Mouse (Mus musculus): ENCODE data around the gene Trim7. TPM values are rescaled to one million over a fixed set of nuclear protein-coding genes. Genes with fewer than 3 reads are reported as not detected.
"Not testable (repeated sequence)": the region's sequence is repeated elsewhere in the genome, so short reads cannot be mapped to it uniquely, and the experiment has no call there.

The Trim7 gene
- polyA plus RNA-seq, 1 experiment: 13.5 TPM

DNA sequence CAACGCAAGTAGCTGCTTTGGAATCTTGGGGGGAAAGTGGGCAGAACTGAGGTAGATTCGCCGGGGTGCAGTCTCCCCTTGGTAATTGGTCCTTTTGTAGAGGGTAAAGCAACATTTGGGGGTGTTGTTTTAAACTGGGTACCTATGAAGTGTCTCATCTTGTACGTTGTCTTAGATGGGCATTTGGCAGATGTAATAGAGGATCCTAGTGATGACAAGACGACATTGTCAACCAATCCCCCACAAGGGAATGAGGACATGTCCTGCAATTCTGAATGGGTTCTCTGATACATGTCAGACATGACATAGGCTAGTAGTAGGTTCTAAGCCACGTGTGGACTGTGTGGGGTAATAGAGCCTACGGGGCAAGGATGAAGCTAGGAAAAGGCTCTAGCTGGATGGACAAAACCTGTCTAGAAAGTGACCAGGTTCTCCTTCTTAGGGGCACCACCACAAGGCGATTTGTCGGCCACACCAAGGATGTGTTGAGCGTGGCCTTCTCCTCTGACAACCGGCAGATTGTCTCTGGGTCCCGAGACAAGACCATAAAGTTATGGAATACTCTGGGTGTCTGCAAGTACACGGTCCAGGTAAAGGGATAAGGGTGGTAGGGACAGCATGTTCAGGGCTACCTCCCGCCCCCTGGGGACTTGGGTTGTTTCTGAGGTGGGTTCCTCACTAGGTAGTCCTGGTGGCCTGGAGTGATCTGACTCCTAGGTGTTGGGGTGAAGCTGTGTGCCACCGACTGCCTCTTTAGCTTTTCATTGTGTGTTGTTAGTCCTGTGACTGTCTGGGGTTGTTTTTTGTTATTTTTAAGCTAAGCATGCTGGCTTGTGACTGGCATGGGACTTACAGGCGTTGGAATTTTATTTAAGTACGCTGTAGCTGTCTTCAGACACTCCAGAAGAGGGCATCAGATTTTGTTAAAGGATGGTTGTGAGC is 23.8 kb upstream of the Trim7 start:
- no peak for DNase-seq (ENCODE audit: low read depth)

DNA sequence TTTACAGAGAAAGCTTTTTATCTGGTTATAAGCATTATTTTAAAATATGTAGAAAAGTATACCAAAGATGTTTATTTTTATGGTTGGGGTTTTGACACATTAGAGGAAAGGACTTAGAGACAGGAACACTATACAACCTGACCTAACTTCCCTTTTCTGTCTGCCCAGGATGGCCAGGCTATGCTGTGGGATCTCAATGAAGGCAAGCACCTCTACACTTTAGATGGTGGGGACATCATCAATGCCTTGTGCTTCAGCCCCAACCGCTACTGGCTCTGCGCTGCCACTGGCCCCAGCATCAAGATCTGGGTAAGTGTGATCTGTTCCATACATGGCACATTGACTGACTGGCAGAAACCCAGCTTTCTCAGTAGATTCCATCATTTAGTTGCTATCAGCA is 22.0 kb upstream of the Trim7 start:
- DNase-seq (ENCODE audit: low read depth): no peak

DNA sequence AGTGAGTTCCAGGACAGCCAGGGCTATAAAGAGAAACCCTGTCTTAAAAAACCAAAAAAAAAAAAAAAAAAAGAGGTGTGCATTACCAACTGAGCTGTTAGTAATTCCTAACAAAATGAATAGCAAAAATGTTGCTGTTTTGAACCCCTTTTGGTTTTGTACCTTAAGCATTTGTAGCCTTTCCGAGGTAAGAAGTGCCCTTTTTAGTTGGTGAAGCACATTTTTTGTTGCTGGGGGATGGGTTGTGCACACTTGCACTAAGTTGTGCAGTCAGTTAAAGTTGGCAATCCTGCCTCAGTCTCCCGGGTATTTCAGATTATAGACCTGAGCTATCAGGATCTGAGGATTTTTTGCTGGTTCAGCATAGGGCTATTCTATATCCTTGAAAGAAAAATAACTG is 21.0 kb upstream of the Trim7 start:
- DNase-seq (ENCODE audit: low read depth): no peak

GRCm38 (mm10) chr11:48806856-48807562 is 18.9 kb upstream of the Trim7 start:
- no peak for DNase-seq (ENCODE audit: low read depth)

DNA sequence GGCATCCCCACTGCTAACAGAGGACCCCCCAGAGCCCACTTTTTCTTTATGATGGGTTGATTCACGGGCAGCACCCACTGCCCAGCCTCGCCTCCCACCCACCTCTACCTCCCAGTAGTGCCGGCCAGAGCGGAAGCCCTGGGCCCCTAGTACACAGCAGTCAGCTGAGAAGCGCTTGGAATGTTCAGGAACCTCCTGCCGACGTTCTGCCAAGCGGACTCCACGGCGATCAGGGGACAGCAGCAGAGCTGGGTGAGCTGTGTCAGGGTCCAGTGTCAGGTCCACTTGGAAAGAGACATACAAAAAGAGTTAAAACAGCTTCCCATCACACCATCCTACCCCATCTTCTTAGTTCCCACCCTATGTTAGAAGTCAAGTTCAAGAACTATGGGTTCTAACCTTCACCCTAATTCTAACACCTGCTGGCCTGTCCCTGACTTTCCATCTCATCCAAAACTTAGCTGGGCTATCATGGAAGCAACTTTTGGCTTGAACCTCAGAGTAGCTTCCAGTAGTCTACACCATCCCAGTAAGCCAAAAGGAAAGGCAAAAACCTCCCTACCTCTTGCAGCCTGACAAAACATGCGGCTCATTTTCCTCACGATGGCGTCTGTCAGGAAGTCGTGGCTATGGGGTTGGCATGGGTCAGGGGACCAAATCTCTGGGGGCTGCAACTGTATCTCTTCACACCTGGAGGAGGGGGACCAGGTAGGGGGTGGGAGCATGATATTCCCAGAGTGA is 18.2 kb upstream of the Trim7 start:
- no peak for DNase-seq (ENCODE audit: low read depth)

DNA sequence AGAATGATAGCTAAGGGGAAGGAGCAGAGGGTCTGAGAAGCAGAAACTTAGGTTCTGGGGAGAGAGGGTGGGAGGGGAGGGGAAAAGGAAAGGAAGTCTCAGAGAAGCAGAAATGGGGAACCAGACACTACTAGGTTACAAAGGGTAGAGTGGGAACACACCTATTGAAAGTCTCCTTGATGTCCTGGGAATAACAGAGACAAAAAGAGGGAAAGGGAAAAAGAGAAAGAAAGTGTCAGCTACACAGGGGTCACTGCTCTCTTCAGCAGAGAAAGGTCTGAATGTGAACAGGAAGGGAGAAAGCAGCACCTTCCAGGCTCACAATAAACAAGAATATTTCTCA is 17.7 kb upstream of the Trim7 start:
- DNase-seq (ENCODE audit: low read depth): no peak

DNA sequence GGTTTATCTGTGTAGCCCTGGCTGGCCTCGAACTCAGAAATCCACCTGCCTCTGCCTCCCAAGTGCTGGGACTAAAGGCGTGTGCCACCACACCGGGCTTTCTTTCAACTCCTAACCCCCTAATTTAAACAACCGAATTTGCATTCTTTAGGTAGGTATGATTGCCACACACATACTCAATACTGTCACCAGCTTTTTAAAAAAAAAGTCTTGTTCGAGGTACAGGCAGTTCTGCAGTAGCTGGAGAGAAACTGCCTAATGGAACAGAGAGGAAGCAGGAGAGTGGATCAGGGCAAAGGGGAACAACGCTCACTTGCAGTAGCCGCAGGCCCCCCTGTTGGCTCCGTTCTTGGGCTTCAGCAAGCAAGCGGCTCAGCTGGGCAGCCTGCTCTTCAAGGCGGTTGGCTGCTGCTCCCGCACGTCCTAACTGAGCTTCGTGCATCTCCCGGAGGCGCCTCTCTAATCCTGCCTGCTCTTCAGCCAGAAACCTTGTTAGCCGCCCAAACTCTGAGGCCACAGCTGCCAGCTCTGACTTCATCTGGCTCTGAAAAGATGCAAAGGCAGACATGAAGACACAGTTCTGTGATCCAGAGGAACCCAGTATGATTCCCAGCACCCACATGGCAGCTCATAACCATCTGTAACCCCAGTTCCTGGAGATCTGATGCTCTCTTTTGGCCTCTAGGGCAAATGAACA is 17.1 kb upstream of the Trim7 start:
- DNase-seq (ENCODE audit: low read depth): no peak

GRCm38 (mm10) chr11:48809434-48809830 is 16.5 kb upstream of the Trim7 start:
- DNase-seq (ENCODE audit: low read depth): no peak

- no peak for DNase-seq (ENCODE audit: low read depth)
Measured at GRCm38 (mm10) chr11:48810142-48810541, 15.8 kb upstream of the Trim7 start.

- DNase-seq (ENCODE audit: low read depth): no peak
Measured at GRCm38 (mm10) chr11:48813782-48814181, 12.2 kb upstream of the Trim7 start.

DNA sequence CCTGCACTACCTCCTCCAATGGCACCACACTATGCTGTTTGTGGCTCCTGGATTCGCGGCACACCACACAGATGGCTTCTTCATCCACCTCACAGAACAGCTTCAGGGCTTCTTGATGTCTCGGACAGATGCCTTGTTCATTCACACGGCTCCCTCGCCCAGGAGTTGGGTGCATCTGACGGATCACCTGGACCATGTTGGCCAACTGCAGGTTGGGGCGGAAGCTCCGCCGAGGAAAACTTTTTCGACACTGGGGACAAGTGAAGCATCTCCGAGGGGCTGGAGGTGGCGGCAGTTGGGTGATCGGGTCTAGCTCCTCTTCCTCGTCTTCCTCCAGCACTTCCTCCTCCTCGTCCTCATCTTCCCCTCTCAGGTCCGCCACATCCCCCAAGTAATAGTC is 10.1 kb upstream of the Trim7 start:
- DNase-seq (ENCODE audit: low read depth): no peak

- no peak for DNase-seq (ENCODE audit: low read depth)
Measured at GRCm38 (mm10) chr11:48816281-48816781, 9.6 kb upstream of the Trim7 start.

DNA sequence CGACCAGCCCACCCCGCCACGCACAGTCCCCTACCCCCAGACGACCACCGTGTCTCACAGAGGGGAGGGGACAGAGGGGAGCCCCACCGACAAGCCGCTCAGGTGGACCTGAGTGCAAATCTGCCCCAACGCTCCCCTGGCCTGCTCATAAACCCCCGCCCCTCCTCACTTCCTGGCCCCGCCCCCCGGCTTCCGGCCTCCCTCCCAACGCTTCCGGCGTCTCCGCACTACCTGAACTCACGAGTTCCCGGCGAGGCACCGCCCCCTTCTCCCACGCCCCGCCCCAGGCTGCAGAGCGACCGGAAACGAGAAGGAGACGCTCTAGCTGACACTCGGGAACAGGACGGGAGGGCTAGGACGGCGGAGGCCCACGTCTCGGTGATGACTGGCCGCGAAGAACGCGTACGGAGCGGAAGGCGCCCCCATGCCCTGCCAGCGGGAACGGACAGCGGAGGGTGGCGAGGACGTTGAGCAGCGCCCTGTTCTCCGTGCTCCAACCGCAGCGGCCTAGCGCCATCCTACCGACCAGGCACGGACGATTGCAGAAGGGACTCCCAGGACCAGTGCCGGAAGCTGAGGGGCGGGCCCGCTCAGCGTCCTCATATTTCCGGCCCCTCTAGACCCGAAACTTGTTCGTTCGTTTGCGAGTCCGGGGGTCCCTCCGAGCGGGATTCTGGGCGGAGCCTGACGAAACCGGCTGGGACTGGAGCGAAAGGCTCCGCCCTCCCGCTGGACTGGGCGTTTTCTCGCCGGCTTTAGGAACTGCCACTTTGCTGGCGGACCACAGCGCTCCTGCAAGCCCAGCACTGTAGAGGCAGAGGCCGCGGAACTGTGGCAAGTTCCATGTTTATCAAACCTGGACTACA is 8.9 kb upstream of the Trim7 start, which contains the start of gene Trim41:
Gene Trim41, minus strand, starts transcription at position 554 of the 866 bp plus-strand sequence.
- no peak for DNase-seq (ENCODE audit: low read depth)

DNA sequence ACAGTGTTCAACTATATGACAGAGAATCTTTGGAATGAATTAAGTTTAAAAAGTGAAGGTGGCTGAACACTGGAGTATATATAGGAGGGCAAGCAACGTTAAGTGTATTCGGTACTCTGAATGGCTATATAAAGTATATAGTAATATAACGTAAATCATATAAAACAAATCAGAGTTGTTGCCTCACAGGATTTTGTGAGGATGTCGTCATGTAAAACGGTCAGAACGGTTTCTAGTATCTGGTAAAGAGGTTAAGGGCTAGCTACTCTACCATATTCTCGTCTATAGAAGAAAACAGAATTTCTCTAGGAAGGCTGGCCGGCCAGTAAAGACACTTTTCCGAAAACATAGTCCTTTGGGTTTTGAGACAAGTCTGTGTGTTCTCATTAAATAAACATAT is 8.1 kb upstream of the Trim7 start:
- no peak for DNase-seq (ENCODE audit: low read depth)

GRCm38 (mm10) chr11:48818346-48818745 is 7.6 kb upstream of the Trim7 start:
- no peak for DNase-seq (ENCODE audit: low read depth)

GRCm38 (mm10) chr11:48819614-48820307 is 6.2 kb upstream of the Trim7 start:
- no peak for DNase-seq (ENCODE audit: low read depth)

- no peak for DNase-seq (ENCODE audit: low read depth)
Measured at GRCm38 (mm10) chr11:48820308-48820674, 5.6 kb upstream of the Trim7 start.

DNA sequence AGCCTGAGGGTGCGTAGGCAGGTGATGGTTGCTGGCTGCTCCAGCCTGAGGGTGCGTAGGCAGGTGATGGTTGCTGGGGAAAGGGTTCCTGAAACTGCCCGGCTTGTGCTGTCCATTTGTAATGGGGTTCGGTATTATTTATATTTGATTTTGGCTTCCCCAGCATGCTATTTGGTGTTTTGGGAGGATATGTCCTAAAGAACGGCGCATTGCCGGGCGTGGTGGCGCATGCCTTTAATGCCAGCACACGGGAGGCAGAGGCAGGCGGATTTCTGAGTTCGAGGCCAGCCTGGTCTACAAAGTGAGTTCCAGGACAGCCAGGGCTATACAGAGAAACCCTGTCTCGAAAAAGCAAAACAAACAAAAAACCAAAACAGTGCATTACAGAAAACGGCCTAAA is 4.6 kb upstream of the Trim7 start:
- not testable (repeated sequence) for DNase-seq (ENCODE audit: low read depth)

- DNase-seq (ENCODE audit: low read depth): no peak
Measured at GRCm38 (mm10) chr11:48822768-48823512, 3.0 kb upstream of the Trim7 start.

Data from gonadal fat pad, adult 2 months (tissue).